Mouse (Mus musculus) granulocyte monocyte progenitor cell, adult 5-6 weeks (primary cell): ENCODE data around the gene Plxna4. TPM values are rescaled to one million over a fixed set of nuclear protein-coding genes. Genes with fewer than 3 reads are reported as not detected.

Experiments
- ATAC-seq: replicated peaks from 2 replicates; pipeline ENCODE4 v1.8.0; 2016; ENCODE audit warnings: mild to moderate bottlenecking, moderate TSS enrichment, inconsistent platforms; ENCODE audit not compliant: poor library complexity, severe bottlenecking
- total RNA-seq, 2 experiments: library from RNA; stranded (forward) in 1 of 2; stranded (reverse) in 1 of 2; fragments of 200-712, 200-1000 nt in 1 of 2; fragments of >200 nt in 1 of 2; fragmentation: Nextera tagmentation in 1 of 2; gene quantifications; 2 replicates each; pipeline ENCODE4 v1.2.3; 2014 to 2017

The Plxna4 gene
- total RNA-seq, 2 experiments from 2014 or later, result not detected

- ATAC-seq, result no peak
Measured at GRCm38 (mm10) chr6:32411325-32411724, 176.7 kb downstream of the Plxna4 start.

- no peak for ATAC-seq
Measured at GRCm38 (mm10) chr6:32409625-32410024, 178.4 kb downstream of the Plxna4 start.

- no peak for ATAC-seq
Measured at GRCm38 (mm10) chr6:32407574-32408185, 180.3 kb downstream of the Plxna4 start.

- ATAC-seq, result no peak
Measured at GRCm38 (mm10) chr6:32406316-32407095, 181.5 kb downstream of the Plxna4 start.

- ATAC-seq, result no peak
Measured at GRCm38 (mm10) chr6:32402560-32403235, 185.3 kb downstream of the Plxna4 start.

- no peak for ATAC-seq
Measured at GRCm38 (mm10) chr6:32398261-32398660, 189.7 kb downstream of the Plxna4 start.

- ATAC-seq, result no peak
Measured at GRCm38 (mm10) chr6:32397133-32397730, 190.8 kb downstream of the Plxna4 start.

GRCm38 (mm10) chr6:32395415-32395814 is 192.6 kb downstream of the Plxna4 start:
- no peak for ATAC-seq

- ATAC-seq, result no peak
Measured at GRCm38 (mm10) chr6:32392262-32392661, 195.7 kb downstream of the Plxna4 start.

- no peak for ATAC-seq
Measured at GRCm38 (mm10) chr6:32388276-32388675, 199.7 kb downstream of the Plxna4 start.

- ATAC-seq, result no peak
Measured at GRCm38 (mm10) chr6:32386915-32387314, 201.1 kb downstream of the Plxna4 start.

GRCm38 (mm10) chr6:32384937-32385336 is 203.1 kb downstream of the Plxna4 start:
- ATAC-seq, result no peak

- ATAC-seq, result no peak
Measured at GRCm38 (mm10) chr6:32384423-32384822, 203.6 kb downstream of the Plxna4 start.

- ATAC-seq, result no peak
Measured at GRCm38 (mm10) chr6:32381516-32381915, 206.5 kb downstream of the Plxna4 start.

- no peak for ATAC-seq
Measured at GRCm38 (mm10) chr6:32377181-32377580, 210.8 kb downstream of the Plxna4 start.

GRCm38 (mm10) chr6:32373931-32374361 is 214.0 kb downstream of the Plxna4 start:
- no peak for ATAC-seq

- no peak for ATAC-seq
Measured at GRCm38 (mm10) chr6:32369092-32369491, 218.9 kb downstream of the Plxna4 start.

- no peak for ATAC-seq
Measured at GRCm38 (mm10) chr6:32368408-32368807, 219.6 kb downstream of the Plxna4 start.

- ATAC-seq, result no peak
Measured at GRCm38 (mm10) chr6:32364933-32365332, 223.1 kb downstream of the Plxna4 start.

- no peak for ATAC-seq
Measured at GRCm38 (mm10) chr6:32363489-32364068, 224.4 kb downstream of the Plxna4 start.
